Mouse (Mus musculus): Measurements from ENCODE around the gene Atp5g1. TPM values are rescaled to one million over a fixed set of nuclear protein-coding genes. Genes with fewer than 3 reads are reported as not detected.
"Not testable (repeated sequence)": the region's sequence is repeated elsewhere in the genome, so short reads cannot be mapped to it uniquely, and the experiment has no call there.

Gene Atp5g1
- 530 and 547 TPM in 2 replicates for polyA plus RNA-seq (2015; fragmentation: Nextera tagmentation; extraction: Ambion mirVana)

GRCm38 (mm10) chr11:96075509-96076220, at the start of gene Atp5g1:
Gene Atp5g1 (minus strand): TSS chr11:96075670.
- ATAC-seq (ENCODE audit: insufficient number of reproducible peaks, low FRiP score, low TSS enrichment, low read depth), result peak; percentile 97
- H3K27me3 ChIP-seq, result no peaks in the 10 kb centered on the region
- WGBS, result under 1% methylated on average over 37 of the region's 37 CpGs

GRCm38 (mm10) chr11:96124052-96124914, 48.8 kb upstream of the Atp5g1 start:
- Histone ChIP-seq H3K9me3 (replicated peaks) (no peaks in the 10 kb centered on the region), H3K27me3 (peaks cover 43% of the 10 kb centered on the region), H3K36me3 (no peaks in the 10 kb centered on the region), H3K9ac (no peak overlapping the region), H3K4me2 (replicated peaks) (peak overlapping the region; percentile 79), H3K4me3 (replicated peaks) (peak overlapping the region; percentile 44), H3K4me1 (peaks cover 13% of the 10 kb centered on the region), H3K27ac (replicated peaks) (no peak overlapping the region)
- 2% methylated on average over 45 of the region's 45 CpGs for WGBS
- peak; percentile 29; the same call in 1 of the 2 replicates for ATAC-seq (ENCODE audit: insufficient number of reproducible peaks, low FRiP score, low TSS enrichment, low read depth)

More at GRCm38 (mm10) chr11:96075509-96076220, at the start of gene Atp5g1:
- Histone ChIP-seq H3K27ac (replicated peaks) (peak within 1 kb of the TSS; percentile 84), H3K9me3 (replicated peaks) (no peaks in the 10 kb centered on the region), H3K4me3 (replicated peaks) (peak within 1 kb of the TSS; percentile 91), H3K4me1 (peaks cover 14% of the 10 kb centered on the region), H3K4me2 (replicated peaks) (peak within 1 kb of the TSS; percentile 77), H3K9ac (peak within 1 kb of the TSS; percentile 89), H3K36me3 (peaks cover 13% of the 10 kb centered on the region)

- not testable (repeated sequence) for H3K36me3 ChIP-seq; H3K9me3 ChIP-seq (replicated peaks); H3K4me2 ChIP-seq (replicated peaks); ATAC-seq (ENCODE audit: insufficient number of reproducible peaks, low FRiP score, low TSS enrichment, low read depth); H3K4me3 ChIP-seq (replicated peaks); H3K9ac ChIP-seq; H3K27ac ChIP-seq (replicated peaks)
- WGBS, result 64% methylated on average over 4 of the region's 4 CpGs
- peaks cover 43% of the 10 kb centered on the region for H3K27me3 ChIP-seq
- H3K4me1 ChIP-seq, result peaks cover 13% of the 10 kb centered on the region
Observed at GRCm38 (mm10) chr11:96122806-96123205, 47.3 kb upstream of the Atp5g1 start.

- Histone ChIP-seq H3K4me1 (peaks cover 8% of the 10 kb centered on the region), H3K4me3 (replicated peaks) (no peak overlapping the region), H3K9ac (no peak overlapping the region), H3K27ac (replicated peaks) (no peak overlapping the region), H3K36me3 (no peaks in the 10 kb centered on the region), H3K4me2 (replicated peaks) (no peak overlapping the region), H3K27me3 (peaks cover 22% of the 10 kb centered on the region), H3K9me3 (replicated peaks) (no peaks in the 10 kb centered on the region)
- 61% methylated on average over 3 of the region's 3 CpGs for WGBS
- ATAC-seq (ENCODE audit: insufficient number of reproducible peaks, low FRiP score, low TSS enrichment, low read depth), result no peak
Observed at GRCm38 (mm10) chr11:96119401-96119800, 43.9 kb upstream of the Atp5g1 start.

- not testable (repeated sequence) for H3K9ac ChIP-seq; H3K27me3 ChIP-seq; H3K27ac ChIP-seq (replicated peaks); H3K4me2 ChIP-seq (replicated peaks); H3K4me3 ChIP-seq (replicated peaks); ATAC-seq (ENCODE audit: insufficient number of reproducible peaks, low FRiP score, low TSS enrichment, low read depth); H3K4me1 ChIP-seq; H3K9me3 ChIP-seq (replicated peaks); H3K36me3 ChIP-seq
- whole genome bisulfite sequencing, result 74% methylated on average over 3 of the region's 3 CpGs
Observed at GRCm38 (mm10) chr11:96116925-96117324, 41.5 kb upstream of the Atp5g1 start.

- Histone ChIP-seq H3K9me3 (replicated peaks) (no peaks in the 10 kb centered on the region), H3K4me3 (replicated peaks) (no peak overlapping the region), H3K9ac (no peak overlapping the region), H3K4me1 (no peaks in the 10 kb centered on the region), H3K4me2 (replicated peaks) (no peak overlapping the region), H3K27ac (replicated peaks) (no peak overlapping the region), H3K36me3 (no peaks in the 10 kb centered on the region), H3K27me3 (no peaks in the 10 kb centered on the region)
- no peak for ATAC-seq (ENCODE audit: insufficient number of reproducible peaks, low FRiP score, low TSS enrichment, low read depth)
- WGBS, result 87% methylated on average over 3 of the region's 3 CpGs
Observed at GRCm38 (mm10) chr11:96116116-96116515, 40.6 kb upstream of the Atp5g1 start.

- Histone ChIP-seq H3K27ac (replicated peaks) (no peak overlapping the region), H3K36me3 (no peaks in the 10 kb centered on the region), H3K4me2 (replicated peaks) (no peak overlapping the region), H3K4me1 (no peaks in the 10 kb centered on the region), H3K9me3 (replicated peaks) (no peaks in the 10 kb centered on the region), H3K9ac (no peak overlapping the region), H3K27me3 (no peaks in the 10 kb centered on the region), H3K4me3 (replicated peaks) (no peak overlapping the region)
- no peak for ATAC-seq (ENCODE audit: insufficient number of reproducible peaks, low FRiP score, low TSS enrichment, low read depth)
- WGBS, result 91% methylated on average over 6 of the region's 6 CpGs
Observed at GRCm38 (mm10) chr11:96115416-96115815, 39.9 kb upstream of the Atp5g1 start.

GRCm38 (mm10) chr11:96114077-96114476, 38.6 kb upstream of the Atp5g1 start:
- no peak overlapping the region for H3K9ac ChIP-seq
- H3K36me3 ChIP-seq, result no peaks in the 10 kb centered on the region
- no peak overlapping the region for H3K27ac ChIP-seq (replicated peaks)
- H3K27me3 ChIP-seq, result no peaks in the 10 kb centered on the region
- 59% methylated on average over 2 of the region's 2 CpGs for WGBS
- H3K4me1 ChIP-seq, result no peaks in the 10 kb centered on the region
- no peak for ATAC-seq (ENCODE audit: insufficient number of reproducible peaks, low FRiP score, low TSS enrichment, low read depth)
- H3K9me3 ChIP-seq (replicated peaks), result no peaks in the 10 kb centered on the region
- H3K4me2 ChIP-seq (replicated peaks), result no peak overlapping the region
- no peak overlapping the region for H3K4me3 ChIP-seq (replicated peaks)

GRCm38 (mm10) chr11:96111751-96112150, 36.3 kb upstream of the Atp5g1 start, which contains the start of gene Calcoco2:
Gene Calcoco2 (minus strand): TSS chr11:96111964.
- no peaks in the 10 kb centered on the region for H3K36me3 ChIP-seq
- WGBS, result 37% methylated on average over 14 of the region's 14 CpGs
- no peak within 1 kb of the TSS for H3K4me2 ChIP-seq (replicated peaks)
- no peak within 1 kb of the TSS for H3K4me3 ChIP-seq (replicated peaks)
- no peak for ATAC-seq (ENCODE audit: insufficient number of reproducible peaks, low FRiP score, low TSS enrichment, low read depth)
- H3K9me3 ChIP-seq (replicated peaks), result no peaks in the 10 kb centered on the region
- no peak within 1 kb of the TSS for H3K27ac ChIP-seq (replicated peaks)
- no peaks in the 10 kb centered on the region for H3K27me3 ChIP-seq
- no peak within 1 kb of the TSS for H3K9ac ChIP-seq
- no peaks in the 10 kb centered on the region for H3K4me1 ChIP-seq

- not testable (repeated sequence) for H3K9me3 ChIP-seq (replicated peaks); H3K4me3 ChIP-seq (replicated peaks); H3K27ac ChIP-seq (replicated peaks); H3K36me3 ChIP-seq; H3K4me1 ChIP-seq; ATAC-seq (ENCODE audit: insufficient number of reproducible peaks, low FRiP score, low TSS enrichment, low read depth); H3K4me2 ChIP-seq (replicated peaks); H3K27me3 ChIP-seq; H3K9ac ChIP-seq
- WGBS, result 57% methylated on average over 2 of the region's 2 CpGs
Observed at GRCm38 (mm10) chr11:96110950-96111349, 35.5 kb upstream of the Atp5g1 start.

- 44% methylated on average over 1 of the region's 1 CpGs for WGBS
- Histone ChIP-seq H3K9ac (no peak overlapping the region), H3K4me3 (replicated peaks) (no peak overlapping the region), H3K9me3 (replicated peaks) (no peaks in the 10 kb centered on the region), H3K27ac (replicated peaks) (no peak overlapping the region), H3K27me3 (no peaks in the 10 kb centered on the region), H3K4me1 (no peaks in the 10 kb centered on the region), H3K36me3 (no peaks in the 10 kb centered on the region), H3K4me2 (replicated peaks) (no peak overlapping the region)
- no peak for ATAC-seq (ENCODE audit: insufficient number of reproducible peaks, low FRiP score, low TSS enrichment, low read depth)
Observed at GRCm38 (mm10) chr11:96108376-96108775, 32.9 kb upstream of the Atp5g1 start.
